12 mouse cellular contexts compared by ENCODE assay signal in the genomic region with DNA sequence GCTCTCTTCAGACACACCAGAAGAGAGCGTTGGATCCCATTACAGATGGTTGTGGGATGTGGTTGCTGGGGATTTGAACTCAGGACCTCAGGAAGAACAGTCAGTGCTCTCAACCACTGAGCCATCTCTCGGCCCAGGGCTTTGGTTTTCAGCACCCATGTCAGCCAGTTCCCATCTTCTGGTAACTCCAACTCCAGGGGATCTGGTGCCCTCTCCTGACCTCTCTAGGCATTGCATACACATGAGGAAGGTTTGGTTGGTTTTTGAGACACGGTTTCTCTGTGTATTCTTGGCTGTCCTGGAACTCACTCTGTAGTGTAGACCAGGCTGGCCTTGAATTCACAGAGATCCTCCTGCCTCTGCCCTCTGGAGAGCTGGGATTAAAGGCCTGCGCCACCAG.
DNase-seq lines count a peak whose midpoint lies in the region; ATAC-seq and TF ChIP-seq lines count a peak whose summit lies in the region.
"Had no signal": no experiment of that assay in that cellular context is flagged by ENCODE, and none has a peak within 500 bp of the region (broad histone marks: within the 10 kb centered on the region; RNA-seq: fewer than 3 reads in every experiment).

No protein-coding gene starts in this region.

- ATAC-seq in kidney, postnatal 0 days (replicated peaks; ENCODE audit: low FRiP score, low read depth), result no peak

- no peaks in the 10 kb centered on the region for H3K9me3 ChIP-seq in kidney, postnatal 0 days (replicated peaks; ENCODE audit: low read length)
- H3K9me3 ChIP-seq in CH12.LX (replicated peaks; ENCODE audit: low read length), result no peaks in the 10 kb centered on the region
- H3K9me3 ChIP-seq: hindbrain, embryonic 13.5 days; limb, embryonic 15.5 days had no signal

- no peak overlapping the region for H3K9ac ChIP-seq in kidney, postnatal 0 days (ENCODE audit: low read depth, low read length)
- no peak overlapping the region for H3K9ac ChIP-seq in CH12.LX (ENCODE audit: insufficient read depth, low read depth)
- H3K9ac ChIP-seq: hindbrain, embryonic 13.5 days; limb, embryonic 15.5 days had no signal

- no peaks in the 10 kb centered on the region for H3K36me3 ChIP-seq in kidney, postnatal 0 days (ENCODE audit: insufficient read depth, low read length)
- no peaks in the 10 kb centered on the region for H3K36me3 ChIP-seq in CH12.LX (replicated peaks in 1 of 2; ENCODE audit: control insufficient read depth in 1 of 2, insufficient read depth in 1 of 2, low read length in 1 of 2)
- H3K36me3 ChIP-seq: hindbrain, embryonic 13.5 days; limb, embryonic 15.5 days had no signal

- no peak for TF ChIP-seq POLR2A in CH12.LX (IDR thresholded peaks at IDR 0.05; ENCODE audit: low read depth, low read length)
- TF ChIP-seq POLR2A in cortical plate, adult 2 months (IDR thresholded peaks at IDR 0.05; ENCODE audit: extremely low read depth, insufficient read depth, low read length), result no peak

- TF ChIP-seq CTCF in kidney, postnatal 0 days (IDR thresholded peaks at IDR 0.05; ENCODE audit: low read depth), result peak; percentile 42; the same call in 1 of the 2 replicates
- TF ChIP-seq CTCF in CH12.LX (conservative IDR thresholded peaks at IDR 0.05 in 1 of 2, IDR thresholded peaks at IDR 0.05 in 1 of 2; ENCODE audit: low read depth in 2 of 2, low read length in 2 of 2), result peak in 1 of 2 experiments; percentile 38; a peak in 2 of 4 replicates
- TF ChIP-seq CTCF in cortical plate, adult 2 months (IDR thresholded peaks at IDR 0.05; ENCODE audit: extremely low read depth, insufficient read depth, low read length), result 0 out of 2 replicates have a peak, but pooled peaks have one; percentile 6

- H3K4me2 ChIP-seq in kidney, postnatal 0 days (ENCODE audit: low read length), result no peak overlapping the region
- H3K4me2 ChIP-seq in CH12.LX (ENCODE audit: insufficient read depth, low read depth, poor library complexity, severe bottlenecking), result no peak overlapping the region
- H3K4me2 ChIP-seq: heart, embryonic 11.5 days; hindbrain, embryonic 13.5 days; limb, embryonic 15.5 days had no signal

- no peak overlapping the region for H3K4me3 ChIP-seq in kidney, postnatal 0 days (replicated peaks; ENCODE audit: low read depth, low read length)
- H3K4me3 ChIP-seq in CH12.LX (replicated peaks in 1 of 3; ENCODE audit: low read depth in 2 of 3, low read length in 2 of 3, poor library complexity in 1 of 3), result no peak overlapping the region
- H3K4me3 ChIP-seq in cortical plate, adult 2 months (ENCODE audit: insufficient read depth, low read length), result no peak overlapping the region
- H3K4me3 ChIP-seq: hindbrain, embryonic 13.5 days; limb, embryonic 15.5 days had no signal

- DNase-seq in kidney, postnatal 0 days (ENCODE audit: low spot score), result no peak
- DNase-seq in kidney, adult 18-20 months, result no peak
- DNase-seq in 3T3-L1 (ENCODE audit: low read depth, low spot score) (peak; percentile 17), CH12.LX (ENCODE audit: extremely low read depth) (peak; percentile 31)
- DNase-seq in right cerebral cortex, adult 18-20 months, result no peak
- DNase-seq in right cerebral cortex, postnatal 4 days, result no peak
- DNase-seq: adrenal gland, postnatal 10 days; kidney, postnatal 14 days had no signal

- WGBS in kidney, postnatal 0 days, result 86% methylated on average over 4 of the region's 4 CpGs

- TF ChIP-seq EP300 in CH12.LX (IDR thresholded peaks at IDR 0.05; ENCODE audit: low read length), result no peak

- peak; percentile 13 for TF ChIP-seq RAD21 in CH12.LX (IDR thresholded peaks at IDR 0.05; ENCODE audit: low read depth, low read length)

- in situ Hi-C loops in CH12.LX (cut with MboI; ENCODE audit: low pct_ligation_motif_present, low pct_unique_long_range_greater_than_20kb, low sequenced_read_pairs), result loop anchor here (25.0 kb wide), 1 partner anchor 416 kb away; no protein-coding TSS in a partner anchor

- H3K79me2 ChIP-seq in CH12.LX (replicated peaks; ENCODE audit: control insufficient read depth, extremely low read depth, insufficient read depth, poor library complexity, severe bottlenecking), result no peaks in the 10 kb centered on the region

- dilution Hi-C loops in CH12.LX (cut with MboI; ENCODE audit: extremely low pct_ligation_motif_present, extremely low pct_unique_long_range_greater_than_20kb, low sequenced_read_pairs), result no loop called here

- no peaks in the 10 kb centered on the region for H3K4me1 ChIP-seq in kidney, postnatal 0 days (replicated peaks; ENCODE audit: insufficient read depth, low read length)
- H3K4me1 ChIP-seq in CH12.LX (ENCODE audit: control insufficient read depth in 1 of 2, insufficient read depth in 2 of 2), result peaks cover 0 to 15% of the 10 kb centered on the region in 2 experiments; a peak in 2 of 4 replicates
- H3K4me1 ChIP-seq in cortical plate, adult 2 months (ENCODE audit: control insufficient read depth, insufficient read depth, low read length), result 0 out of 2 replicates have a peak, but pooled peaks cover 2% of the 10 kb centered on the region

- no peaks in the 10 kb centered on the region for H3K27me3 ChIP-seq in kidney, postnatal 0 days (ENCODE audit: insufficient read depth, low read length)
- no peaks in the 10 kb centered on the region for H3K27me3 ChIP-seq in CH12.LX (replicated peaks)
- H3K27me3 ChIP-seq: limb, embryonic 15.5 days had no signal

- H3K27ac ChIP-seq in kidney, postnatal 0 days, result no peak overlapping the region
- H3K27ac ChIP-seq in CH12.LX (ENCODE audit: insufficient read depth, low read depth), result no peak overlapping the region
- H3K27ac ChIP-seq in cortical plate, adult 2 months (ENCODE audit: insufficient read depth, low read length), result no peak overlapping the region
- H3K27ac ChIP-seq: hindbrain, embryonic 13.5 days; limb, embryonic 15.5 days had no signal

TF ChIP-seq in CH12.LX, 34 proteins besides CTCF, POLR2A, EP300 and RAD21:
- no peak for TF ChIP-seq GABPA (IDR thresholded peaks at IDR 0.05; ENCODE audit: insufficient replicate concordance, low read depth, low read length)
- TF ChIP-seq MXI1 (IDR thresholded peaks at IDR 0.05; ENCODE audit: low read depth, low read length), result no peak
- no peak for TF ChIP-seq ZKSCAN1 (IDR thresholded peaks at IDR 0.05; ENCODE audit: borderline replicate concordance, low read depth, low read length)
- TF ChIP-seq CHD1 (IDR thresholded peaks at IDR 0.05; ENCODE audit: low read depth, low read length), result no peak
TF ChIP-seq in CH12.LX: peak in this region for 0.

Comparison
In these comparisons a context has a peak if more than half of its experiments do, and no peak if none do; other contexts are left out.
1. DNase-seq: peak in 3T3-L1 (single experiment) and CH12.LX (single experiment); none in kidney, postnatal 0 days (single experiment), kidney, adult 18-20 months (single experiment), right cerebral cortex, adult 18-20 months (single experiment) and right cerebral cortex, postnatal 4 days (single experiment).